ENCODE assay signal across 17 mouse cellular contexts in the genomic region with DNA sequence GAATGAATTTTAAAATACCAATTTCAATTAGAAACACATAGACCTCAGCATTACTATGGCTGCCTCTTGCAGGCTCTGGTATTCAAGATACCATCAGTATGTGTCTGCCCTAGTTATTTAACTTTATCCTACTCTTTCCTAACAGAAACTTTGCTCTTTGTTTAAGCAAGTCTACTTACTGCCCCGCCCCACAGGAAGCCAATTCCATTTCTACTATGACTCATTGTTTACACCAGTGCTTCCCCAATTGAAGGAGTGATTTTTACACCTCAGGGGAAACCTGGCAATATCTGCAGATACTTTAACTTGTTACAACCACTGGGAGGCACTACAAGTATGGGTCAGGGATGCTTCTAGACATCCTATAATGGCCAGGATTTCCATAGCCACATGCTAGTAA.
A peak's percentile ranks its signal among the peaks of the same experiment; 100 is the strongest.
DNase-seq lines count a peak whose midpoint lies in the region; TF ChIP-seq lines count a peak whose summit lies in the region.
"Had no signal": no experiment of that assay in that cellular context is flagged by ENCODE, and none has a peak within 500 bp of the region (broad histone marks: within the 10 kb centered on the region; RNA-seq: fewer than 3 reads in every experiment).

No protein-coding gene starts in this region.

- no peak overlapping the region for H3K4me3 ChIP-seq in gastrocnemius, adult 2 months
- H3K4me3 ChIP-seq: embryonic facial prominence, embryonic 12.5 days; forebrain, embryonic 15.5 days; hindbrain, embryonic 12.5 days; limb, embryonic 10.5 days; midbrain, embryonic 13.5 days; myocyte had no signal

- TF ChIP-seq CTCF in gastrocnemius, adult 2 months (IDR thresholded peaks at IDR 0.05) = peak; percentile 20; the same call in 1 of the 2 replicates

- intact Hi-C loops in gastrocnemius, adult 2 months (cut with DNase I) = no loop called here

- H3K27ac ChIP-seq in gastrocnemius, adult 2 months = no peak overlapping the region
- H3K27ac ChIP-seq: embryonic facial prominence, embryonic 12.5 days; forebrain, embryonic 15.5 days; hindbrain, embryonic 12.5 days; limb, embryonic 10.5 days; liver, embryonic 14.5 days; midbrain, embryonic 13.5 days had no signal

- no peak for DNase-seq in gastrocnemius, adult 2 months
- no peak for DNase-seq in gastrocnemius, adult 18-20 months (ENCODE audit: low spot score)
- peak; percentile 1 for DNase-seq in right cerebral cortex, adult 18-20 months
- DNase-seq in right cerebral cortex, postnatal 4 days = no peak
- DNase-seq in lung, postnatal 10 days = peak; percentile 11
- no peak for DNase-seq in spleen, adult 18-20 months
- DNase-seq in adrenal gland, adult 2 months = no peak
- DNase-seq in spleen, postnatal 4 days (ENCODE audit: low spot score in 2 of 2) = no peak
- DNase-seq: cerebellum, adult 18-20 months; thymus, postnatal 14 days had no signal

Comparison
In these comparisons a context has a peak if more than half of its experiments do, and no peak if none do; other contexts are left out.
1. DNase-seq: peak in right cerebral cortex, adult 18-20 months (single experiment) and lung, postnatal 10 days (single experiment); none in gastrocnemius, adult 2 months (single experiment), gastrocnemius, adult 18-20 months (single experiment), right cerebral cortex, postnatal 4 days (single experiment), spleen, adult 18-20 months (0 of 2), adrenal gland, adult 2 months (single experiment) and spleen, postnatal 4 days (0 of 2).